Mouse (Mus musculus) intestine, embryonic 15.5 days (tissue): ENCODE measurements around the gene Leng1. TPM values are rescaled to one million over a fixed set of nuclear protein-coding genes. Genes with fewer than 3 reads are reported as not detected.
"Not testable (repeated sequence)": the region's sequence is repeated elsewhere in the genome, so short reads cannot be mapped to it uniquely, and the experiment has no call there.

Experiments
- ATAC-seq: fragments of 200-750 bp; cut with Nextera tagmentation; 2 replicates; pipeline ENCODE4 v1.8.0; 2017; ENCODE audit warnings: moderate TSS enrichment, moderate library complexity
- H3K27ac ChIP-seq: fragments of 300-500 bp; sonication (generic); 2 replicates; pipeline ENCODE4 v1.5.1; 2015; ENCODE audit warnings: mild to moderate bottlenecking, inconsistent platforms
- H3K27me3 ChIP-seq: fragments of 300-500 bp; sonication (generic); replicated peaks from 2 replicates; pipeline ENCODE4 v1.6.1; 2015; ENCODE audit warnings: inconsistent platforms
- H3K36me3 ChIP-seq: fragments of 300-500 bp; sonication (generic); 2 replicates; pipeline ENCODE4 v1.6.1; 2015; ENCODE audit warnings: inconsistent platforms
- H3K4me1 ChIP-seq: fragments of 300-500 bp; sonication (generic); replicated peaks from 2 replicates; pipeline ENCODE4 v1.6.1; 2015; ENCODE audit warnings: inconsistent platforms
- H3K4me2 ChIP-seq: fragments of 300-500 bp; sonication (generic); replicated peaks from 2 replicates; pipeline ENCODE4 v1.6.1; 2015; ENCODE audit warnings: mild to moderate bottlenecking, inconsistent platforms
- H3K4me3 ChIP-seq: fragments of 300-500 bp; sonication (generic); replicated peaks from 2 replicates; pipeline ENCODE4 v1.5.1; 2015; ENCODE audit warnings: inconsistent platforms
- H3K9ac ChIP-seq: fragments of 300-500 bp; sonication (generic); 2 replicates; pipeline ENCODE4 v1.6.1; 2015; ENCODE audit warnings: inconsistent platforms
- H3K9me3 ChIP-seq: fragments of 300-500 bp; sonication (generic); 2 replicates; pipeline ENCODE4 v1.6.1; 2016; ENCODE audit warnings: inconsistent platforms
- WGBS: fragments of 180-500 bp; shearing (Covaris S2); methylation state at CpG from one replicate; pipeline ENCODE4 v1.1.7; 2015; 5-methylcytosine and 5-hydroxymethylcytosine counted together
- polyA plus RNA-seq: library from polyadenylated mRNA; unstranded; fragments of >200 nt; fragmentation: Nextera tagmentation; extraction: Ambion mirVana; gene quantifications from 2 replicates; pipeline ENCODE4 v1.2.1, GENCODE M21; 2015

Gene Leng1
- polyA plus RNA-seq, 1 experiment from 2014 or later, result 19.5 TPM

- under 1% methylated on average over 42 of the region's 42 CpGs for WGBS
- peak within 1 kb of the TSS; percentile 69 for H3K4me3 ChIP-seq
- peaks cover 9% of the 10 kb centered on the region for H3K4me1 ChIP-seq
- H3K27ac ChIP-seq, result peak within 1 kb of the TSS; percentile 91
- H3K9me3 ChIP-seq, result no peaks in the 10 kb centered on the region
- no peaks in the 10 kb centered on the region for H3K27me3 ChIP-seq
- H3K36me3 ChIP-seq, result peaks cover 13% of the 10 kb centered on the region
- ATAC-seq, result peak; percentile 94
- H3K4me2 ChIP-seq, result peak within 1 kb of the TSS; percentile 52
- H3K9ac ChIP-seq, result peak within 1 kb of the TSS; percentile 72
These were observed 38.3 kb upstream of the Leng1 start, which contains the start of gene Rps9 for GRCm38 (mm10) chr7:3703879-3704441. Gene Rps9 (plus strand): TSS chr7:3703993.

GRCm38 (mm10) chr7:3703148-3703878 is 37.7 kb upstream of the Leng1 start:
- ATAC-seq, result peak; percentile 50
- Histone ChIP-seq H3K9ac (peak overlapping the region; percentile 45), H3K4me2 (peak overlapping the region; percentile 52), H3K4me1 (peaks cover 9% of the 10 kb centered on the region), H3K27me3 (no peaks in the 10 kb centered on the region), H3K36me3 (peaks cover 13% of the 10 kb centered on the region), H3K9me3 (no peaks in the 10 kb centered on the region), H3K27ac (peak overlapping the region; percentile 91), H3K4me3 (peak overlapping the region; percentile 69)
- 20% methylated on average over 6 of the region's 6 CpGs for WGBS

GRCm38 (mm10) chr7:3698471-3698870 is 32.8 kb upstream of the Leng1 start:
- H3K27ac ChIP-seq, result no peak overlapping the region
- H3K9ac ChIP-seq, result no peak overlapping the region
- no peak for ATAC-seq
- H3K4me2 ChIP-seq, result no peak overlapping the region
- no peak overlapping the region for H3K4me3 ChIP-seq
- H3K4me1 ChIP-seq, result peaks cover 8% of the 10 kb centered on the region; the same call in 1 of the 2 replicates
- no peaks in the 10 kb centered on the region for H3K27me3 ChIP-seq
- 90% methylated on average over 6 of the region's 6 CpGs for WGBS
- no peaks in the 10 kb centered on the region for H3K9me3 ChIP-seq
- H3K36me3 ChIP-seq, result 0 out of 2 replicates have a peak, but pooled peaks cover 3% of the 10 kb centered on the region

- Histone ChIP-seq H3K27ac (peak overlapping the region; percentile 97), H3K4me3 (peak overlapping the region; percentile 67), H3K4me1 (peaks cover 21% of the 10 kb centered on the region), H3K4me2 (peak overlapping the region; percentile 88), H3K9ac (peak overlapping the region; percentile 89)
- H3K9me3 ChIP-seq, H3K27me3 ChIP-seq, H3K36me3 ChIP-seq, ATAC-seq: not testable (repeated sequence)
- WGBS, result 3% methylated on average over 9 of the region's 9 CpGs
These were observed 29.3 kb upstream of the Leng1 start for GRCm38 (mm10) chr7:3694949-3695305.

GRCm38 (mm10) chr7:3694076-3694948 is 28.7 kb upstream of the Leng1 start:
- H3K9ac ChIP-seq, result peak overlapping the region; percentile 89
- peak overlapping the region; percentile 67 for H3K4me3 ChIP-seq
- no peaks in the 10 kb centered on the region for H3K36me3 ChIP-seq
- peak overlapping the region; percentile 88 for H3K4me2 ChIP-seq
- peak; percentile 74 for ATAC-seq
- H3K27ac ChIP-seq, result peak overlapping the region; percentile 97
- 1% methylated on average over 54 of the region's 55 CpGs for WGBS
- H3K4me1 ChIP-seq, result peaks cover 21% of the 10 kb centered on the region
- no peaks in the 10 kb centered on the region for H3K9me3 ChIP-seq
- no peaks in the 10 kb centered on the region for H3K27me3 ChIP-seq

- no peak for ATAC-seq
- no peaks in the 10 kb centered on the region for H3K27me3 ChIP-seq
- no peaks in the 10 kb centered on the region for H3K36me3 ChIP-seq
- peak overlapping the region; percentile 97 for H3K27ac ChIP-seq
- H3K9me3 ChIP-seq, result no peaks in the 10 kb centered on the region
- peak overlapping the region; percentile 67 for H3K4me3 ChIP-seq
- H3K4me2 ChIP-seq, result peak overlapping the region; percentile 88
- peaks cover 21% of the 10 kb centered on the region for H3K4me1 ChIP-seq
- H3K9ac ChIP-seq, result peak overlapping the region; percentile 89
- WGBS, result under 1% methylated on average over 18 of the region's 18 CpGs
These were observed 28.1 kb upstream of the Leng1 start for GRCm38 (mm10) chr7:3693809-3694075.

- H3K4me1 ChIP-seq, result peaks cover 21% of the 10 kb centered on the region
- peak within 1 kb of the TSS; percentile 97 for H3K27ac ChIP-seq
- under 1% methylated on average over 55 of the region's 55 CpGs for WGBS
- peak within 1 kb of the TSS; percentile 67 for H3K4me3 ChIP-seq
- H3K4me2 ChIP-seq, result peak within 1 kb of the TSS; percentile 88
- H3K9me3 ChIP-seq, result no peaks in the 10 kb centered on the region
- no peaks in the 10 kb centered on the region for H3K36me3 ChIP-seq
- peak within 1 kb of the TSS; percentile 89 for H3K9ac ChIP-seq
- ATAC-seq, result peak; percentile 93
- H3K27me3 ChIP-seq, result no peaks in the 10 kb centered on the region
These were observed 27.6 kb upstream of the Leng1 start, which contains the start of gene Mboat7 for GRCm38 (mm10) chr7:3692987-3693808. Gene Mboat7 (minus strand): TSS chr7:3693523.

GRCm38 (mm10) chr7:3692382-3692986 is 26.8 kb upstream of the Leng1 start, which contains the start of gene Tsen34:
Gene Tsen34 (plus strand): TSS chr7:3692863.
- Histone ChIP-seq H3K9ac (peak within 1 kb of the TSS; percentile 89), H3K9me3 (no peaks in the 10 kb centered on the region), H3K36me3 (no peaks in the 10 kb centered on the region), H3K4me1 (peaks cover 21% of the 10 kb centered on the region), H3K27ac (peak within 1 kb of the TSS; percentile 97), H3K4me2 (peak within 1 kb of the TSS; percentile 88), H3K27me3 (no peaks in the 10 kb centered on the region), H3K4me3 (peak within 1 kb of the TSS; percentile 67)
- WGBS, result under 1% methylated on average over 49 of the region's 49 CpGs
- no peak for ATAC-seq

GRCm38 (mm10) chr7:3691919-3692318 is 26.3 kb upstream of the Leng1 start:
- Histone ChIP-seq H3K27ac (peak overlapping the region; percentile 97), H3K9ac (peak overlapping the region; percentile 89), H3K27me3 (no peaks in the 10 kb centered on the region), H3K4me1 (peaks cover 21% of the 10 kb centered on the region), H3K4me3 (peak overlapping the region; percentile 67), H3K36me3 (no peaks in the 10 kb centered on the region), H3K4me2 (peak overlapping the region; percentile 88), H3K9me3 (no peaks in the 10 kb centered on the region)
- 16% methylated on average over 3 of the region's 3 CpGs for WGBS
- no peak for ATAC-seq

- Histone ChIP-seq H3K27me3 (no peaks in the 10 kb centered on the region), H3K4me3 (no peak overlapping the region), H3K4me2 (no peak overlapping the region), H3K4me1 (no peaks in the 10 kb centered on the region), H3K9ac (no peak overlapping the region), H3K36me3 (peaks cover 14% of the 10 kb centered on the region; the same call in 1 of the 2 replicates), H3K9me3 (no peaks in the 10 kb centered on the region), H3K27ac (no peak overlapping the region)
- 86% methylated on average over 31 of the region's 31 CpGs for WGBS
- no peak for ATAC-seq
These were observed 20.0 kb upstream of the Leng1 start for GRCm38 (mm10) chr7:3685400-3686187.

GRCm38 (mm10) chr7:3684698-3685097 is 19.1 kb upstream of the Leng1 start:
- ATAC-seq, result no peak
- peaks cover 14% of the 10 kb centered on the region; the same call in 1 of the 2 replicates for H3K36me3 ChIP-seq
- no peaks in the 10 kb centered on the region for H3K27me3 ChIP-seq
- H3K4me1 ChIP-seq, result no peaks in the 10 kb centered on the region
- no peak overlapping the region for H3K27ac ChIP-seq
- H3K4me2 ChIP-seq, result no peak overlapping the region
- H3K4me3 ChIP-seq, result no peak overlapping the region
- no peak overlapping the region for H3K9ac ChIP-seq
- no peaks in the 10 kb centered on the region for H3K9me3 ChIP-seq
- 89% methylated on average over 8 of the region's 8 CpGs for WGBS
